Mouse (Mus musculus): ENCODE results near the gene Bcas1. TPM values are rescaled to one million over a fixed set of nuclear protein-coding genes. Genes with fewer than 3 reads are reported as not detected.
A peak's percentile ranks its signal among the peaks of the same experiment; 100 is the strongest.

Gene Bcas1
- polyA plus RNA-seq, 1 experiment from 2014 or later: 0.72 TPM

- H3K4me3 ChIP-seq: no peak overlapping the region
- no peaks in the 10 kb centered on the region for H3K36me3 ChIP-seq
- no peak for ATAC-seq (ENCODE audit: insufficient number of reproducible peaks, low FRiP score, low TSS enrichment, low read depth)
- 9% methylated on average over 9 of the region's 9 CpGs for WGBS
- peaks cover 3% of the 10 kb centered on the region; the same call in 1 of the 2 replicates for H3K4me1 ChIP-seq
- H3K27ac ChIP-seq: no peak overlapping the region
- H3K27me3 ChIP-seq: peaks cover 8% of the 10 kb centered on the region; the same call in 1 of the 2 replicates
- 0 out of 2 replicates have a peak overlapping the region, but pooled peaks have one; percentile 10 for H3K4me2 ChIP-seq
- H3K9me3 ChIP-seq: no peaks in the 10 kb centered on the region
- H3K9ac ChIP-seq: no peak overlapping the region
These were observed 23.3 kb upstream of the Bcas1 start for GRCm38 (mm10) chr2:170450933-170451332.

- Histone ChIP-seq H3K9ac (no peak overlapping the region), H3K4me1 (peaks cover 3% of the 10 kb centered on the region; the same call in 1 of the 2 replicates), H3K4me2 (no peak overlapping the region), H3K4me3 (no peak overlapping the region), H3K36me3 (no peaks in the 10 kb centered on the region), H3K27ac (no peak overlapping the region), H3K27me3 (0 out of 2 replicates have a peak, but pooled peaks cover 8% of the 10 kb centered on the region), H3K9me3 (no peaks in the 10 kb centered on the region)
- no peak for ATAC-seq (ENCODE audit: insufficient number of reproducible peaks, low FRiP score, low TSS enrichment, low read depth)
- WGBS: 67% methylated on average over 10 of the region's 10 CpGs
These were observed 20.0 kb upstream of the Bcas1 start for GRCm38 (mm10) chr2:170447651-170448050.

- no peak overlapping the region for H3K4me3 ChIP-seq
- no peaks in the 10 kb centered on the region for H3K36me3 ChIP-seq
- WGBS: 59% methylated on average over 5 of the region's 5 CpGs
- no peak overlapping the region for H3K9ac ChIP-seq
- H3K4me2 ChIP-seq: no peak overlapping the region
- no peaks in the 10 kb centered on the region for H3K9me3 ChIP-seq
- H3K27ac ChIP-seq: no peak overlapping the region
- H3K4me1 ChIP-seq: peaks cover 3% of the 10 kb centered on the region; the same call in 1 of the 2 replicates
- H3K27me3 ChIP-seq: 0 out of 2 replicates have a peak, but pooled peaks cover 7% of the 10 kb centered on the region
- ATAC-seq (ENCODE audit: insufficient number of reproducible peaks, low FRiP score, low TSS enrichment, low read depth): no peak
These were observed 19.3 kb upstream of the Bcas1 start for GRCm38 (mm10) chr2:170446843-170447383.

- no peak for ATAC-seq (ENCODE audit: insufficient number of reproducible peaks, low FRiP score, low TSS enrichment, low read depth)
- no peak overlapping the region for H3K9ac ChIP-seq
- no peak overlapping the region for H3K4me2 ChIP-seq
- 61% methylated on average over 5 of the region's 5 CpGs for WGBS
- no peaks in the 10 kb centered on the region for H3K9me3 ChIP-seq
- H3K4me3 ChIP-seq: no peak overlapping the region
- peaks cover 6% of the 10 kb centered on the region; the same call in 1 of the 2 replicates for H3K27me3 ChIP-seq
- no peaks in the 10 kb centered on the region for H3K4me1 ChIP-seq
- no peak overlapping the region for H3K27ac ChIP-seq
- no peaks in the 10 kb centered on the region for H3K36me3 ChIP-seq
These were observed 18.2 kb upstream of the Bcas1 start for GRCm38 (mm10) chr2:170445861-170446260.

GRCm38 (mm10) chr2:170442535-170442934 lies 14.9 kb upstream of the Bcas1 start:
- 75% methylated on average over 3 of the region's 3 CpGs for WGBS
- Histone ChIP-seq H3K9ac (no peak overlapping the region), H3K27ac (no peak overlapping the region), H3K4me1 (0 out of 2 replicates have a peak, but pooled peaks cover 5% of the 10 kb centered on the region), H3K9me3 (no peaks in the 10 kb centered on the region), H3K4me3 (no peak overlapping the region), H3K27me3 (peaks cover 10% of the 10 kb centered on the region), H3K36me3 (no peaks in the 10 kb centered on the region), H3K4me2 (no peak overlapping the region)
- no peak for ATAC-seq (ENCODE audit: insufficient number of reproducible peaks, low FRiP score, low TSS enrichment, low read depth)

GRCm38 (mm10) chr2:170438782-170439181 lies 11.1 kb upstream of the Bcas1 start:
- Histone ChIP-seq H3K4me1 (0 out of 2 replicates have a peak, but pooled peaks cover 5% of the 10 kb centered on the region), H3K9ac (no peak overlapping the region), H3K4me2 (no peak overlapping the region), H3K36me3 (no peaks in the 10 kb centered on the region), H3K27me3 (peaks cover 10% of the 10 kb centered on the region), H3K27ac (no peak overlapping the region), H3K4me3 (no peak overlapping the region), H3K9me3 (no peaks in the 10 kb centered on the region)
- WGBS: 44% methylated on average over 13 of the region's 13 CpGs
- ATAC-seq (ENCODE audit: insufficient number of reproducible peaks, low FRiP score, low TSS enrichment, low read depth): no peak

GRCm38 (mm10) chr2:170436204-170436603 lies 8.6 kb upstream of the Bcas1 start:
- WGBS: 57% methylated on average over 4 of the region's 4 CpGs

GRCm38 (mm10) chr2:170432152-170432551 lies 4.5 kb upstream of the Bcas1 start:
- WGBS: 72% methylated on average over 6 of the region's 6 CpGs
- Histone ChIP-seq H3K36me3 (no peaks in the 10 kb centered on the region), H3K27ac (no peak overlapping the region), H3K4me3 (no peak overlapping the region), H3K4me2 (no peak overlapping the region), H3K4me1 (no peaks in the 10 kb centered on the region), H3K9me3 (no peaks in the 10 kb centered on the region), H3K27me3 (no peaks in the 10 kb centered on the region), H3K9ac (no peak overlapping the region)
- ATAC-seq (ENCODE audit: insufficient number of reproducible peaks, low FRiP score, low TSS enrichment, low read depth): no peak

More at GRCm38 (mm10) chr2:170436204-170436603, 8.6 kb upstream of the Bcas1 start:
- H3K9ac ChIP-seq: no peak overlapping the region
- peaks cover 6% of the 10 kb centered on the region; the same call in 1 of the 2 replicates for H3K27me3 ChIP-seq
- no peak overlapping the region for H3K4me2 ChIP-seq
- no peak for ATAC-seq (ENCODE audit: insufficient number of reproducible peaks, low FRiP score, low TSS enrichment, low read depth)
- H3K9me3 ChIP-seq: no peaks in the 10 kb centered on the region
- H3K4me1 ChIP-seq: 0 out of 2 replicates have a peak, but pooled peaks cover 5% of the 10 kb centered on the region
- no peak overlapping the region for H3K27ac ChIP-seq
- H3K4me3 ChIP-seq: no peak overlapping the region
- no peaks in the 10 kb centered on the region for H3K36me3 ChIP-seq

- no peaks in the 10 kb centered on the region for H3K36me3 ChIP-seq
- no peak overlapping the region for H3K4me3 ChIP-seq
- H3K9ac ChIP-seq: no peak overlapping the region
- ATAC-seq (ENCODE audit: insufficient number of reproducible peaks, low FRiP score, low TSS enrichment, low read depth): no peak
- no peaks in the 10 kb centered on the region for H3K9me3 ChIP-seq
- no peaks in the 10 kb centered on the region for H3K27me3 ChIP-seq
- no peak overlapping the region for H3K4me2 ChIP-seq
- WGBS: 50% methylated on average over 8 of the region's 8 CpGs
- H3K4me1 ChIP-seq: no peaks in the 10 kb centered on the region
- H3K27ac ChIP-seq: no peak overlapping the region
These were observed 1.3 kb upstream of the Bcas1 start for GRCm38 (mm10) chr2:170428966-170429365.

GRCm38 (mm10) chr2:170424131-170424530 lies 3.5 kb downstream of the Bcas1 start:
- Histone ChIP-seq H3K4me2 (no peak overlapping the region), H3K4me3 (no peak overlapping the region), H3K9ac (no peak overlapping the region), H3K4me1 (no peaks in the 10 kb centered on the region), H3K36me3 (no peaks in the 10 kb centered on the region), H3K27me3 (no peaks in the 10 kb centered on the region), H3K27ac (no peak overlapping the region), H3K9me3 (no peaks in the 10 kb centered on the region)
- ATAC-seq (ENCODE audit: insufficient number of reproducible peaks, low FRiP score, low TSS enrichment, low read depth): no peak
- 56% methylated on average over 3 of the region's 3 CpGs for WGBS

- H3K36me3 ChIP-seq: no peaks in the 10 kb centered on the region
- no peak for ATAC-seq (ENCODE audit: insufficient number of reproducible peaks, low FRiP score, low TSS enrichment, low read depth)
These were observed 5.7 kb downstream of the Bcas1 start for GRCm38 (mm10) chr2:170421924-170422323.

GRCm38 (mm10) chr2:170418748-170419147 lies 8.9 kb downstream of the Bcas1 start:
- H3K4me3 ChIP-seq: no peak overlapping the region
- no peaks in the 10 kb centered on the region for H3K9me3 ChIP-seq
- H3K9ac ChIP-seq: no peak overlapping the region
- H3K4me2 ChIP-seq: no peak overlapping the region
- H3K36me3 ChIP-seq: no peaks in the 10 kb centered on the region
- WGBS: 42% methylated on average over 10 of the region's 10 CpGs
- no peaks in the 10 kb centered on the region for H3K4me1 ChIP-seq
- H3K27me3 ChIP-seq: no peaks in the 10 kb centered on the region
- H3K27ac ChIP-seq: no peak overlapping the region
- ATAC-seq (ENCODE audit: insufficient number of reproducible peaks, low FRiP score, low TSS enrichment, low read depth): no peak

More at GRCm38 (mm10) chr2:170421924-170422323, 5.7 kb downstream of the Bcas1 start:
- Histone ChIP-seq H3K9ac (no peak overlapping the region), H3K27me3 (no peaks in the 10 kb centered on the region), H3K4me3 (no peak overlapping the region), H3K9me3 (no peaks in the 10 kb centered on the region), H3K4me1 (no peaks in the 10 kb centered on the region), H3K4me2 (no peak overlapping the region), H3K27ac (no peak overlapping the region)
- 41% methylated on average over 4 of the region's 4 CpGs for WGBS

Measured in limb, embryonic 15.5 days (tissue).